Mouse (Mus musculus) megakaryocyte, embryonic 14.5 days (primary cell): ENCODE measurements around the gene Smtnl2. TPM values are rescaled to one million over a fixed set of nuclear protein-coding genes. Genes with fewer than 3 reads are reported as not detected.

Source experiments
- H3K27me3 ChIP-seq: replicated peaks from 2 replicates; pipeline ENCODE3; 2012; ENCODE audit warnings: inconsistent platforms
- H3K36me3 ChIP-seq: replicated peaks from 2 replicates; pipeline ENCODE3; 2012; ENCODE audit warnings: low read length, inconsistent platforms, mixed read lengths
- H3K4me1 ChIP-seq: 2 replicates; pipeline ENCODE4 v1.6.1; 2012; ENCODE audit warnings: inconsistent platforms
- H3K4me3 ChIP-seq: replicated peaks from 2 replicates; pipeline ENCODE3; 2012; ENCODE audit warnings: moderate library complexity, mild to moderate bottlenecking, inconsistent platforms
- H3K9me3 ChIP-seq: 2 replicates; pipeline ENCODE4 v1.6.1; 2012; ENCODE audit warnings: inconsistent platforms
- FLI1 ChIP-seq: IDR thresholded peaks from 2 replicates; pipeline ENCODE4 v1.6.1; 2012; ENCODE audit warnings: low read length, inconsistent platforms, mixed read lengths
- GATA1 ChIP-seq: IDR thresholded peaks from 3 replicates; pipeline ENCODE4 v1.6.1; 2012; ENCODE audit warnings: mixed read lengths, low read length, inconsistent platforms, borderline replicate concordance
- polyA plus RNA-seq: library from polyadenylated mRNA; stranded (reverse); fragments of >175 nt; gene quantifications from 2 replicates; pipeline ENCODE4 v1.2.3, GENCODE M21; 2012; ENCODE audit warnings: low replicate concordance; ENCODE audit not compliant: insufficient read depth

Gene Smtnl2
- polyA plus RNA-seq, 1 experiment: 0.75 TPM

DNA sequence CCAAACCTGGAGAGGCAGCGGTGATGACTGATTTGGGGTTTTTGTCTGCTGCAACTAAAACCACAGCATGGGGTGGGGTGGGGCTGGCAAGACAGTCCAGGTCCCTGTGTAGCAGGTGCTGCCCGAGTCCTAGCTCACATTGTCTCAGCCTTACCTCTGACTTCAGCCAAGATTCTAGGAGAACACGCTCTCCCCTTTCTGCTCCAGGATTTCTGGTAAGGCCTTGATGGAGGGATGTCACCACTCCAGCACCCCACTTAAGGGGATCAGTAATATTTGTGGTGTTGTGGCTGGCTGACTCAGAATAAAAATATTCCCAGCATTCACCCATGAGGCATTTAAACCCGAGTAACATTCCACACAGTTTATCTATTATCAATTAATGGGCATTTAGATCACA is 12.2 kb upstream of the Smtnl2 start:
- Histone ChIP-seq H3K9me3 (peaks cover 9% of the 10 kb centered on the region), H3K4me3 (no peak overlapping the region), H3K4me1 (peaks cover 12% of the 10 kb centered on the region), H3K27me3 (peaks cover 19% of the 10 kb centered on the region), H3K36me3 (no peaks in the 10 kb centered on the region)
- no peak for TF ChIP-seq FLI1
- TF ChIP-seq GATA1: no peak

- H3K4me1 ChIP-seq: peaks cover 20% of the 10 kb centered on the region
- H3K36me3 ChIP-seq: no peaks in the 10 kb centered on the region
- H3K27me3 ChIP-seq: peaks cover 38% of the 10 kb centered on the region
- no peak for TF ChIP-seq GATA1
- TF ChIP-seq FLI1: no peak
- H3K9me3 ChIP-seq: peaks cover 9% of the 10 kb centered on the region
- no peak overlapping the region for H3K4me3 ChIP-seq
Observed at GRCm38 (mm10) chr11:72421518-72422278, 10.2 kb upstream of the Smtnl2 start.

- TF ChIP-seq GATA1: no peak
- TF ChIP-seq FLI1: no peak
- no peak overlapping the region for H3K4me3 ChIP-seq
Observed at GRCm38 (mm10) chr11:72420460-72421122, 9.1 kb upstream of the Smtnl2 start.

DNA sequence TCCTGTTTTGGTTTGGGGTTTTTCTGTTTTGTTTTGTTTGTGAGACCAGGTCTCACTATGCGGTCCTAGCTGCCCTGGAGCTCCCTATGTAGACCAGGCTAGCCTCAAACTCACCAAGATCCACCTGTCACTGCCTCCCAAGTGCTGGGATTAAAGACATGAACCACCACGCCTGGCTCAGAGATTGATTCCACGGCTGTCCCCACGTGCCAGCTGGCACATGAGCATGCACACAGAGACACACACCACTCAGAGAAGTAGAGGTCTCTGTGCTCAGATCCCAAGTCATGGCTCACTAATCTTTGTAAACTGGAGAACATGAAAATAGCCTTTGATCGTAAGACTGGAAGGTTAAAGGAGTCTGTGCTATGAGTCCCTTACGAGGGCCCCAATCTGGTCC is 7.5 kb upstream of the Smtnl2 start:
- Histone ChIP-seq H3K27me3 (peaks cover 54% of the 10 kb centered on the region), H3K4me1 (peaks cover 29% of the 10 kb centered on the region), H3K9me3 (peaks cover 1% of the 10 kb centered on the region), H3K36me3 (no peaks in the 10 kb centered on the region), H3K4me3 (no peak overlapping the region)
- TF ChIP-seq FLI1 (no peak), GATA1 (no peak)

More at GRCm38 (mm10) chr11:72420460-72421122, 9.1 kb upstream of the Smtnl2 start:
- peaks cover 9% of the 10 kb centered on the region for H3K9me3 ChIP-seq
- no peaks in the 10 kb centered on the region for H3K36me3 ChIP-seq
- peaks cover 46% of the 10 kb centered on the region for H3K27me3 ChIP-seq
- H3K4me1 ChIP-seq: peaks cover 25% of the 10 kb centered on the region

GRCm38 (mm10) chr11:72418227-72418626 is 6.7 kb upstream of the Smtnl2 start:
- peaks cover 29% of the 10 kb centered on the region for H3K4me1 ChIP-seq
- H3K4me3 ChIP-seq: no peak overlapping the region
- peaks cover 57% of the 10 kb centered on the region for H3K27me3 ChIP-seq
- no peak for TF ChIP-seq GATA1
- TF ChIP-seq FLI1: no peak
- H3K36me3 ChIP-seq: no peaks in the 10 kb centered on the region
- H3K9me3 ChIP-seq: no peaks in the 10 kb centered on the region

DNA sequence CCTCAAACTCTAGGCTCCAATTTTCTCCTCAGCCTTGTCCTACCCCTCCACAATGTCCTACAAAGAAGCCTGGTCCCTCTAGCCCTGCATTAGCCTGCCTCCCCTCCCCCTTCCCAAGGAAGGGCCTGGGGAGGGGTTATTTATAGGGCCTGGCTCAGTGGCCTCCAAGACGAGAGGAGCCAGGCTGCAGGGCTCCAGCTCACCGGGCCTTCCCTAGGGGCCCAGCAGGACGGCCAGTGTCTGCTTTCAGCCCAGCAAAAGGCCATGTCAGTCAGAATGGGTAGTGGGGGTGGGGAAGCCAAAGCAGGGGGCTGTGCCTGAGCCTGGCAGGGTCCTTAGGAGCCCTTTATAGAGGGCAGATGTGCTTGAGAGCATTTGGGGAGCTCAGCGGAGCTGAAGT is 5.9 kb upstream of the Smtnl2 start:
- TF ChIP-seq FLI1 (no peak), GATA1 (no peak)
- Histone ChIP-seq H3K27me3 (peaks cover 65% of the 10 kb centered on the region), H3K36me3 (no peaks in the 10 kb centered on the region), H3K9me3 (no peaks in the 10 kb centered on the region), H3K4me3 (no peak overlapping the region), H3K4me1 (peaks cover 29% of the 10 kb centered on the region)

- Histone ChIP-seq H3K9me3 (no peaks in the 10 kb centered on the region), H3K36me3 (no peaks in the 10 kb centered on the region), H3K4me3 (no peak overlapping the region), H3K4me1 (peaks cover 32% of the 10 kb centered on the region), H3K27me3 (peaks cover 72% of the 10 kb centered on the region)
- TF ChIP-seq GATA1 (no peak), FLI1 (no peak)
Observed at GRCm38 (mm10) chr11:72416666-72417065, 5.2 kb upstream of the Smtnl2 start.

DNA sequence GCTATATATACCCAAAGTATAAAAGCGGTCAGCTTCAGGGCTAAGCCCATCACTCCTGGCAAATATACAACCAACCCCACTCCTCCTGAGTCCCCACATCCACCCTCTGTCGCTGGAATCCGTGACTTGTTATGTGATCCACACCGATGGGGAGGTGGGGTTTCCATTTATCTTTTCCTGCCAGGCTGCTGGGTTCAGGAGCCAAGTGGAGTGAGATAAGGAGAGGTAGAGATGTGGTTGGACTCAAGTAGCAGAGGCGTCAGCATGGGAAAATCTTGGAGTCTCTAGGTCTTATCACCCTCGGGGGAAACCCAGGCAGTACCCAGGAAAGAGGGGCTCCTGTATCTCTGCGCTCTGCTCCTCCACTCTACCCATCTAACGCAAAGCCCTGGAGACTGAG is 3.6 kb upstream of the Smtnl2 start:
- Histone ChIP-seq H3K27me3 (peaks cover 87% of the 10 kb centered on the region), H3K4me3 (no peak overlapping the region), H3K36me3 (no peaks in the 10 kb centered on the region), H3K4me1 (peaks cover 42% of the 10 kb centered on the region), H3K9me3 (no peaks in the 10 kb centered on the region)
- no peak for TF ChIP-seq FLI1
- TF ChIP-seq GATA1: no peak

- Histone ChIP-seq H3K36me3 (no peaks in the 10 kb centered on the region), H3K27me3 (peaks cover 96% of the 10 kb centered on the region), H3K4me3 (no peak overlapping the region), H3K4me1 (peaks cover 42% of the 10 kb centered on the region), H3K9me3 (no peaks in the 10 kb centered on the region)
- TF ChIP-seq FLI1 (no peak), GATA1 (no peak)
Observed at GRCm38 (mm10) chr11:72413601-72414190, 2.2 kb upstream of the Smtnl2 start.

GRCm38 (mm10) chr11:72413016-72413415 is 1.5 kb upstream of the Smtnl2 start:
- Histone ChIP-seq H3K36me3 (no peaks in the 10 kb centered on the region), H3K27me3 (peaks cover 97% of the 10 kb centered on the region), H3K4me1 (peaks cover 42% of the 10 kb centered on the region), H3K4me3 (no peak overlapping the region), H3K9me3 (no peaks in the 10 kb centered on the region)
- TF ChIP-seq FLI1 (no peak), GATA1 (no peak)
